Mouse (Mus musculus): ENCODE data around the gene Tmeff2.

Gene Tmeff2

DNA sequence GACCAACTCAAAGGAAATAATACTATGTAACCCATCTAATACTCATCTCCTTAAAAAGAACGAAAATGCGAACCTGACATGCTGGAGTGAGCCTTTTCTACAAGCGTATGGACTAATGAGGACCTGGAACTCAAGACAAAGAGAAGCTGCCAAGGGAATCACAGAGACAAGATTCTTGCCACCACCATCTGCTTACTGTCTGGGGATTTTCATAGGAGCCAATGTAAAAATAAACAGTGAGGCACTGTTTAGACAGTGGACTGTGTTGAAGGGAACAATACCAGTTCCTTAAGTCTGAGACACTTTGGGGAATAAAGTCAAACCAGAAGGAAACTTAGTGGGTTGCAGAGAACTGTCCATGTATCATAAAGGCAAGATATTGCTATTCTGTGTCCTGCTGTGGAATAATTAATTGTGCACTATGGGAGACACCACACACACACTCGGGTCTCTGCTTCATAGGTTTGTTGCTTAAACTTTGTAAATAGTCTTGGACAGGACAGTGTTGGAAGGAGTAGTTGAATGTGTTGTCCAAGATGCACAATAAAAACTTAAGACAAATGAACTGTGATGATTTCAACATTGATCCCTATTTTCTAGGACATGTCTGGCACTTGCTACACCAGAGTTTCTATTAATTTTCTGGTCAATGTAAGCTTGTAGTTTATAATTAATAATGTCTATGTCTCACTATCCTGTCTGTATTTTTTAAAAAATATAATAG lies 79.1 kb downstream of the Tmeff2 start:
- DNase-seq (ENCODE audit: low read depth, low spot score) = no peak

GRCm38 (mm10) chr1:50980591-50980990 lies 80.1 kb downstream of the Tmeff2 start:
- no peak for DNase-seq (ENCODE audit: low read depth, low spot score)

GRCm38 (mm10) chr1:50981151-50981828 lies 80.8 kb downstream of the Tmeff2 start:
- DNase-seq (ENCODE audit: low read depth, low spot score) = no peak

- DNase-seq (ENCODE audit: low read depth, low spot score) = peak; percentile 25
Measured at GRCm38 (mm10) chr1:50990661-50991060, 90.2 kb downstream of the Tmeff2 start.

DNA sequence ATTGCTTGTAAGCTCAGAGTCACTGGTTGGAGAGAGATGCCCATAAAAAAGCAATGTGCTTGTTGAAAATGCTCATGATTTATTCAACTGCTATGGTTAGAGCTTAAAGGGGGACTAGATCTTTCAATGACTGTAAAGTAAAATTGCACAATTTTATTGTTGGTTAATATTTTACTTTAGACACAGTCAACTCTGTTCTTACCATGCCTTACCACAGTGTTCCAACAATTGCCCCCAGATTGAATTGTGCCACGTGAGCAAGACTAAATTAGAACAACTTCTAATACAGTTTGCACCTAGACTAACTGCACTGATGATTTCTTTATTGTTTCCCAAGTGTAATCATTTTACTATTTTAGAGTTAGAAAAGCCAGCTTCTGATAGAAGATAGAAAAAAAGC lies 94.1 kb downstream of the Tmeff2 start:
- DNase-seq (ENCODE audit: low read depth, low spot score) = no peak

DNA sequence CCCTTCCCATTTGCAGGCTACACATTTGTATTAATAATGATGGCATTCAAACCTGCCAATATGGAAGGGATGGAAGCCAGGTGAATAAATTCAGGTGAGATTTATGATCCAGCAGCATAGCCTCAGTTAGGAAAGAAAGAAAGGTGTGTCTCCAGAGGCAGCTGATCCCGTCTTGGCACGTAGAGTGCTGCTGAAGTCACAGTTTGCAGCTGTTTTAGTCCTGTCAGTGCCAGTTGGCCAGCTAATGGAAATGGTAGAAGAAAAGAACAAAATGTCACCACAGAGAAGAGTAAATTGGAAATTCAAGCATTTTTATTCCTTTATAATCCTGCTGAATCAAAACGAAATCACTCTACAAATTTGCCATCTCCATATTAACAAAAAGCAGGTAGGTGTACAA lies 99.3 kb downstream of the Tmeff2 start:
- peak; percentile 40 for DNase-seq (ENCODE audit: low read depth, low spot score)

DNA sequence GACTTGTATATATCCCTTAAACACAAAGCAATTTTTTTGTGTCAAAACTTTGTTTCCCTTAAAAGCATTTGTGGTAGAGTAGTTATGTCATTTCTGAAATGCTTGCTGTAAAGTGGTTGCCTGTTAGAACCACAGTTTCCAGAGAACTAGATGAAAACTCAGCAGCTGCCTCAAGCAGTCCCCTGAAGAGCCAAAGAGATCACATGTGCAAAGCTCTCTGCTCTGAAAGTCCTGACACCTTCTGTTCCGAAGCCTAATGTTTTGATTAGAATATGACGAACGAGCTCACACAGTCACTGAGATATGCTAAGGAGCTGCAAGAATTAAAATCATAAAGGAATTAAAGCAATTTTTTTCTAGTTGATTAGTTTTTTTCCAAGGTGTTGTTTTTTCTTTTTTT lies 107.9 kb downstream of the Tmeff2 start:
- DNase-seq (ENCODE audit: low read depth, low spot score) = no peak

GRCm38 (mm10) chr1:51040249-51040648 lies 139.8 kb downstream of the Tmeff2 start:
- DNase-seq (ENCODE audit: low read depth, low spot score) = no peak

GRCm38 (mm10) chr1:51044810-51045209 lies 144.4 kb downstream of the Tmeff2 start:
- no peak for DNase-seq (ENCODE audit: low read depth, low spot score)

- no peak for DNase-seq (ENCODE audit: low read depth, low spot score)
Measured at GRCm38 (mm10) chr1:51064549-51064948, 164.1 kb downstream of the Tmeff2 start.

DNA sequence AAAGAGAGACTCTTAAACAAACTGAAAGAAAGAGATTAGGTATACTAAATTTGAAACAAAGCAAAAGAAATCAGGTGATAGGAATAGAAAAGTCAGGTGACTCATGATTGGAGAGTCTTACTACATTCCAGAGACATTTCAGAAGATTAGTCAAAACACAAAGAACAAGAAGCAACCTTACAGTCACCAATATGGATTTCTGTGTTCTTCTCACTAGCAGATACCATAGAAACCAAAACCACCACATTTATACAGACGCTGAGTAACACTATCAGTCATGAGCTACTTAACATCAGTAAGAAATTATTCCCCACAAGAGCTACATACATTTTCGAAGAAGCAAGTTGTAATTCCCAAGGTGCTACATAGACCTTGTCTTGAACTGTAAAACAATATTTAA lies 165.2 kb downstream of the Tmeff2 start:
- no peak for DNase-seq (ENCODE audit: low read depth, low spot score)

GRCm38 (mm10) chr1:51068814-51069213 lies 168.4 kb downstream of the Tmeff2 start:
- DNase-seq (ENCODE audit: low read depth, low spot score) = no peak

DNA sequence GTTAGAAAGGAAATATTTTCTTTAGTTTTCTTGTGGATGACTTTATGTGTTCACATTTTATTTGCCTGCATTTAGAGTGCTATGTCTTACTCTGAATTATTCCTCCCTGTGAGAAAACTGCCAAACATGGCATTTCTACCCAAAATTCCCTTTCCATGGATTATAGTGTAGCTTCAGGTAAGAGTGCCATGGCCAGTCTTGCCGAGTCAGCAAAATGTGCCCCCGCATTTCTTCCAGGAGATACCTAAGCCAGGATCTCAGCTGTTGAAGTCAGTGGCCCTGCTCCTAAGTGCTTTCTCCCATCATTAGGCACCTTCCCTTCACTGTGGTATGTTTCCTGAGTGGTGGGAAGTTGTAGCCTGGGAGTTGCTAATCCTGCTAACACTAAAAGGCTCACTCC lies 168.8 kb downstream of the Tmeff2 start:
- DNase-seq (ENCODE audit: low read depth, low spot score) = no peak

- DNase-seq (ENCODE audit: low read depth, low spot score) = no peak
Measured at GRCm38 (mm10) chr1:51074076-51074475, 173.6 kb downstream of the Tmeff2 start.

DNA sequence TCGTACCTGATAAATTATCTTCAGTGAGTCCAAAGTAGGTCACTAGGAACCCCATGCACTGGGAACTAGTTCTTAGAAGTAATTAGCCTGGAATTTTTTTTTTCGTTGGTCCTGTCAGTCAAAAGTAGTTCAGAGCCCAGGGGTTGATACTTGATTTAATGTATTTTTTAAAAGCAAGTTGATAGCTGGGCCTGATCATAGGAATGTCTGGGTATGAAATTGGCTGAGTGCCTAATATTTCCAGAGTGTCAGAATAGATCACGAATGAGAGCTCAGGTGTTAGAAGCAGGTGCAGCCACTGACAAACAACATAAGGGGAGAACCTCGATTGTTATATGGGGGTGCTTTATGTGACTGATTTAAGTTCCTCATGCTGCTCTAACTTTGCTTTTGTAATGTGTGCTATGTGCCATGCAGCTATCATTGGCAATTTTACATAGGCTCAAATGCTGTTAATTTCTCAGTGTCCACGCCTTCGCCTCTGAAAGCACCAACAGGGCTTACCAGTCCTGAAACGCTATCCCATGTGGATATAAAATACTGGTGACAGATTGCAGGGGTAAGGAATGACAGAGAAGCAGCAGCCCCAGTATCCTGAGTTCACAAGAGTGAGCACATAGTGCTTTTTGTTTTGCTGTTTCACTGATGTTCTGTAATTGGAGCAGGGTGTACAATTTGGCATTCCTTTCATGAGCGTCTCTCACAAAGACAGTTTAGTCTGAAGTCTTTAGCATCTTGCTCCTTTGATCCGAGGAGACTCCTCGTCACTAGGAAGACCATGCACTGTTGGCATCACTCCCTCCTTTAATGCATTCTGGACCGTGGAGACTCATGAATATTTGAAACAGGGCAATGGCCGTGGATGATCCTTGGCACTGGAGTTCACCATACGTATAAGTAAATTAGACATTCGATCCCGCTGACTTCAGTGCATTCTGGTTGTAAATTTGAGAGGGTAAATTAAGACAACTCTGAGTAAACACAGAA lies 175.6 kb downstream of the Tmeff2 start:
- DNase-seq (ENCODE audit: low read depth, low spot score) = no peak

DNA sequence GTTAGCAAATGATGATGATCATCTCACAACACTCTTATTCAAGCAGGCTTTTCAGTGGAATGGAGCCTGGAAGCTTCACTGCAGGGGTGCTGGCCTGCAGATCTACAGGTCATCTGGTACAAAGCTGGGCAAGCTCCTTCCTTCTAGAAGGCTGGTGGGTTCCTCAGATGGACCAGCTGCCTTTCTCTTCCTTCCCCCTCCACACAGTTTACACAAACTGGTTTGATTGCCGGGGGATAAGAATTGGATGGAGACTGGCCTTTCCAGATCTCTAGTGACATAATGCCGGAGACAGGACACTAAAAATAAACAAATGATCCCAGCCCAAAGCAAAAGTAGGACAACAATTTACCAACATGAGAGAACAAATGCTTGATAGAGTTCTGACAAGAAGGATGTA lies 188.5 kb downstream of the Tmeff2 start:
- no peak for DNase-seq (ENCODE audit: low read depth, low spot score)

GRCm38 (mm10) chr1:51089803-51090202 lies 189.4 kb downstream of the Tmeff2 start:
- DNase-seq (ENCODE audit: low read depth, low spot score) = no peak

- DNase-seq (ENCODE audit: low read depth, low spot score) = no peak
Measured at GRCm38 (mm10) chr1:51090212-51090761, 189.8 kb downstream of the Tmeff2 start.

- no peak for DNase-seq (ENCODE audit: low read depth, low spot score)
Measured at GRCm38 (mm10) chr1:51094713-51095112, 194.3 kb downstream of the Tmeff2 start.

DNA sequence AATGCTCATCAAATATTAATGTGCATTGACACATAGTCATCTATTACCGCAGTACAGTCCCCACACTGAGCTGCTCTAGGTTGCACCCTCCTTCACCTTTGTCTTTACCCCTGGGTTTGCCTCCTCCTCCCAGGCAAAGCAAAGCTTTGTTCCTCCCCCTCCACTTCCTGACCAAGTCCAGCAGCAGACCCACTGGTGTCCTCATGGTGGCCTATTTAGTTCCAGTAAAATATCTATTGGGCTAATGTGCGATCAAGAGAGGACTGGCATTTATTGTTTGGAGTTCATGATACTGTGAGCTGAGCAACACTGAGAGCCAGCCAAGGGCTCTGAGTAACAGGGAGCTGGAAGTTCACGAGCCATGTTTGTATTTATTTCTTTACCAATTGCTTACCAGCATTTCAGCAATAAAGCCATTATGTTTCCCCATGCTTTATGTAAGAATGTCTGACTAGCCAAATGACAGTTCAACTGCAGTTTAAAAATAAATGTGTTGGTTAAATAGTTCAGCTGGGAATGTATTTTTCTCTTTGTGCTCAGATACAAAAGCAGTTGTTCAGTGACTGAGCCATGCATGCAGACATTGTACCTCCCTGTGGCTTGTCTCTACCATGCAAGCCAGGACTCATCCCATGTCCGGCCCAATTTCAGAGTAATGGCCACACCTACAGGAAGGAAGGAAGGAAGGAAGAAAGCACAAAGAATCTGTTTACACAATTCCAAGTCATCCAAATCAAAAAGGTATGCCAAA lies 196.6 kb downstream of the Tmeff2 start:
- no peak for DNase-seq (ENCODE audit: low read depth, low spot score)

DNA sequence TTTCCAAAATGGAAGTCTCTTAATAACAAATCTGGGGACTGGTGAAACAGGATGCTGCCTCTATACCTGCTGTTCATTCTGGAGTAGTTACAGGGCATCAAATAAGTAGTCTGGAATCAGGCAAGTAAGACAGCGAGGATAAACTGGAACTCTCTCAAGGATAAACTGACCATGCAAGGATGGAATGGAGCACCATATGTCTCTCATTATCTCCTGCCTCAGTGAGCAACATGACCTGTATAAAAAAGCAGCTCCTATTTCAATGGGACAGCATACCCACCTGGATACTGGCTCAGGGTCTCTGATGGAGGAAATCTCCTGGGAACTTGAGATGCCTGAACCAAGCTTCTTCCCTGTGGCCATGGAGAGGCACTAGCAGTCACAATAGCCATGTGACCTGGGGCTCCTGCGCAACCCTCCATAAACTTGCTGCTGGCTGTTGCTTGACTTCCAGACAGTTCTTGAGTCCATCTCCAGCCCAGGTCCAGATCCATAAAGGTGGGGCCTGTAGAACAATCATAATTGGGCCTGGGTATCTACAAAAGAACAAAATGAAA lies 200.7 kb downstream of the Tmeff2 start:
- DNase-seq (ENCODE audit: low read depth, low spot score) = no peak
